Mouse (Mus musculus) lung, embryonic 16.5 days (tissue): ENCODE measurements at regions not wholly inside any gene's neighbourhood (a gene's known extent, or its start where the extent isn't known, plus 50 kb on each side); places are given as distances from the start of the nearest gene placed in this dataset.
"Not testable (repeated sequence)": the region's sequence is repeated elsewhere in the genome, so short reads cannot be mapped to it uniquely, and the experiment has no call there.

ENCODE experiments used
- ATAC-seq: fragments of 200-750 bp; cut with Nextera tagmentation; 2 replicates; pipeline ENCODE4 v1.8.0; 2017; ENCODE audit warnings: low read depth, mild to moderate bottlenecking, moderate library complexity
- H3K27ac ChIP-seq: fragments of 300-500 bp; sonication (generic); 2 replicates; pipeline ENCODE4 v1.5.1; 2014; ENCODE audit warnings: mild to moderate bottlenecking, control low read depth, low read length
- H3K27me3 ChIP-seq: fragments of 300-500 bp; sonication (generic); 2 replicates; pipeline ENCODE4 v1.6.1; 2014; ENCODE audit warnings: low read depth, low read length, mixed read lengths; ENCODE audit not compliant: control insufficient read depth, insufficient read depth
- H3K36me3 ChIP-seq: fragments of 300-500 bp; sonication (generic); 2 replicates; pipeline ENCODE4 v1.6.1; 2014; ENCODE audit warnings: low read length; ENCODE audit not compliant: control insufficient read depth, insufficient read depth
- H3K4me1 ChIP-seq: fragments of 300-500 bp; sonication (generic); replicated peaks from 2 replicates; pipeline ENCODE4 v1.6.1; 2014; ENCODE audit warnings: low read length, mixed read lengths; ENCODE audit not compliant: control insufficient read depth, insufficient read depth
- H3K4me2 ChIP-seq: fragments of 300-500 bp; sonication (generic); 2 replicates; pipeline ENCODE4 v1.6.1; 2014; ENCODE audit warnings: low read depth, low read length, control low read depth
- H3K4me3 ChIP-seq: fragments of 300-500 bp; sonication (generic); 2 replicates; pipeline ENCODE4 v1.5.1; 2014; ENCODE audit warnings: mild to moderate bottlenecking, low read length, control low read depth
- H3K9ac ChIP-seq: fragments of 300-500 bp; sonication (generic); 2 replicates; pipeline ENCODE4 v1.6.1; 2014; ENCODE audit warnings: low read length, control low read depth
- H3K9me3 ChIP-seq: fragments of 300-500 bp; sonication (generic); 2 replicates; pipeline ENCODE4 v1.6.1; 2016; ENCODE audit warnings: low read length; ENCODE audit not compliant: control insufficient read depth
- WGBS: fragments of 180-500 bp; shearing (Covaris S2); extraction: QIAGEN DNeasy Blood & Tissue Kit; methylation state at CpG from one replicate; pipeline ENCODE4 v1.1.7; 2014; 5-methylcytosine and 5-hydroxymethylcytosine counted together

- Histone ChIP-seq H3K4me1 (no peaks in the 10 kb centered on the region), H3K4me3 (no peak overlapping the region), H3K36me3 (no peaks in the 10 kb centered on the region), H3K27me3 (no peaks in the 10 kb centered on the region), H3K4me2 (no peak overlapping the region), H3K9ac (no peak overlapping the region), H3K27ac (no peak overlapping the region), H3K9me3 (no peaks in the 10 kb centered on the region)
- no peak for ATAC-seq
- 71% methylated on average over 6 of the region's 6 CpGs for WGBS
These were observed 76.6 kb downstream of the Gm13691 start for GRCm38 (mm10) chr2:84066785-84067526.

- 0 out of 2 replicates have a peak, but pooled peaks have one; percentile 41 for ATAC-seq
These were observed 78.3 kb downstream of the Gm13691 start for GRCm38 (mm10) chr2:84068617-84069016.

GRCm38 (mm10) chr2:84069411-84069810 is 79.1 kb downstream of the Gm13691 start:
- H3K27me3 ChIP-seq, H3K9me3 ChIP-seq, H3K9ac ChIP-seq, H3K36me3 ChIP-seq, H3K4me2 ChIP-seq, H3K4me3 ChIP-seq, H3K4me1 ChIP-seq, ATAC-seq, H3K27ac ChIP-seq: not testable (repeated sequence)
- WGBS = 58% methylated on average over 1 of the region's 1 CpGs

More at GRCm38 (mm10) chr2:84068617-84069016, 78.3 kb downstream of the Gm13691 start:
- H3K9me3 ChIP-seq = no peaks in the 10 kb centered on the region
- H3K27me3 ChIP-seq = no peaks in the 10 kb centered on the region
- no peak overlapping the region for H3K9ac ChIP-seq
- H3K36me3 ChIP-seq = no peaks in the 10 kb centered on the region
- 42% methylated on average over 4 of the region's 4 CpGs for WGBS
- H3K4me2 ChIP-seq = no peak overlapping the region
- 0 out of 2 replicates have a peak, but pooled peaks cover 3% of the 10 kb centered on the region for H3K4me1 ChIP-seq
- no peak overlapping the region for H3K4me3 ChIP-seq
- no peak overlapping the region for H3K27ac ChIP-seq

- no peak for ATAC-seq
- 0 out of 2 replicates have a peak, but pooled peaks cover 3% of the 10 kb centered on the region for H3K4me1 ChIP-seq
- H3K27me3 ChIP-seq = no peaks in the 10 kb centered on the region
- H3K36me3 ChIP-seq = no peaks in the 10 kb centered on the region
- H3K4me3 ChIP-seq = no peak overlapping the region
- H3K4me2 ChIP-seq = no peak overlapping the region
- 37% methylated on average over 8 of the region's 8 CpGs for WGBS
- H3K27ac ChIP-seq = 0 out of 2 replicates have a peak overlapping the region, but pooled peaks have one; percentile 31
- no peaks in the 10 kb centered on the region for H3K9me3 ChIP-seq
- H3K9ac ChIP-seq = no peak overlapping the region
These were observed 82.7 kb downstream of the Gm13691 start for GRCm38 (mm10) chr2:84072881-84073583.

- Histone ChIP-seq H3K9ac (no peak overlapping the region), H3K4me1 (0 out of 2 replicates have a peak, but pooled peaks cover 3% of the 10 kb centered on the region), H3K27me3 (no peaks in the 10 kb centered on the region), H3K4me3 (no peak overlapping the region), H3K4me2 (no peak overlapping the region), H3K9me3 (no peaks in the 10 kb centered on the region), H3K36me3 (no peaks in the 10 kb centered on the region), H3K27ac (no peak overlapping the region)
- WGBS = 82% methylated on average over 3 of the region's 3 CpGs
- ATAC-seq = no peak
These were observed 85.6 kb downstream of the Gm13691 start for GRCm38 (mm10) chr2:84075944-84076343.

GRCm38 (mm10) chr2:84079284-84079683 is 88.9 kb downstream of the Gm13691 start:
- 56% methylated on average over 8 of the region's 8 CpGs for WGBS
- Histone ChIP-seq H3K4me3 (no peak overlapping the region), H3K9ac (no peak overlapping the region), H3K36me3 (no peaks in the 10 kb centered on the region), H3K27ac (no peak overlapping the region), H3K4me1 (no peaks in the 10 kb centered on the region), H3K9me3 (no peaks in the 10 kb centered on the region), H3K4me2 (no peak overlapping the region), H3K27me3 (no peaks in the 10 kb centered on the region)
- ATAC-seq = no peak

GRCm38 (mm10) chr2:84080228-84080627 is 89.9 kb downstream of the Gm13691 start:
- WGBS = 16% methylated on average over 3 of the region's 3 CpGs
- Histone ChIP-seq H3K9me3 (no peaks in the 10 kb centered on the region), H3K9ac (no peak overlapping the region), H3K27me3 (no peaks in the 10 kb centered on the region), H3K4me2 (no peak overlapping the region), H3K4me3 (no peak overlapping the region), H3K4me1 (no peaks in the 10 kb centered on the region), H3K27ac (no peak overlapping the region), H3K36me3 (no peaks in the 10 kb centered on the region)
- no peak for ATAC-seq

GRCm38 (mm10) chr2:84094751-84095150 is 104.4 kb downstream of the Gm13691 start:
- Histone ChIP-seq H3K27me3 (no peaks in the 10 kb centered on the region), H3K36me3 (no peaks in the 10 kb centered on the region), H3K9ac (no peak overlapping the region), H3K4me2 (no peak overlapping the region), H3K4me1 (no peaks in the 10 kb centered on the region), H3K9me3 (no peaks in the 10 kb centered on the region), H3K27ac (no peak overlapping the region), H3K4me3 (no peak overlapping the region)
- 75% methylated on average over 1 of the region's 1 CpGs for WGBS
- ATAC-seq = no peak

GRCm38 (mm10) chr2:84098746-84099145 is 108.4 kb downstream of the Gm13691 start:
- no peak overlapping the region for H3K4me2 ChIP-seq
- H3K36me3 ChIP-seq = no peaks in the 10 kb centered on the region
- no peaks in the 10 kb centered on the region for H3K4me1 ChIP-seq
- H3K27ac ChIP-seq = no peak overlapping the region
- H3K4me3 ChIP-seq = no peak overlapping the region
- H3K9me3 ChIP-seq = no peaks in the 10 kb centered on the region
- ATAC-seq = no peak
- WGBS = 72% methylated on average over 4 of the region's 4 CpGs
- H3K9ac ChIP-seq = no peak overlapping the region
- H3K27me3 ChIP-seq = no peaks in the 10 kb centered on the region
